Mouse (Mus musculus) embryonic facial prominence, embryonic 13.5 days (tissue): ENCODE measurements around the gene Ntrk2. TPM values are rescaled to one million over a fixed set of nuclear protein-coding genes. Genes with fewer than 3 reads are reported as not detected.
A peak's percentile ranks its signal among the peaks of the same experiment; 100 is the strongest.

Source experiments
- ATAC-seq: fragments of 200-750 bp; cut with Nextera tagmentation; 2 replicates; pipeline ENCODE4 v1.8.0; 2017; ENCODE audit warnings: low read depth; ENCODE audit not compliant: insufficient number of reproducible peaks, insufficient read depth, low FRiP score, low TSS enrichment
- H3K27ac ChIP-seq: fragments of 300-500 bp; sonication (generic); 2 replicates; pipeline ENCODE4 v1.5.1; 2015; ENCODE audit warnings: moderate library complexity, mild to moderate bottlenecking, inconsistent platforms
- H3K27me3 ChIP-seq: fragments of 300-500 bp; sonication (generic); 2 replicates; pipeline ENCODE4 v1.6.1; 2015; ENCODE audit warnings: mild to moderate bottlenecking, inconsistent platforms
- H3K36me3 ChIP-seq: fragments of 300-500 bp; sonication (generic); 2 replicates; pipeline ENCODE4 v1.6.1; 2015; ENCODE audit warnings: mild to moderate bottlenecking, inconsistent platforms
- H3K4me1 ChIP-seq: fragments of 300-500 bp; sonication (generic); 2 replicates; pipeline ENCODE4 v1.6.1; 2015; ENCODE audit warnings: inconsistent platforms
- H3K4me2 ChIP-seq: fragments of 300-500 bp; sonication (generic); 2 replicates; pipeline ENCODE4 v1.6.1; 2015; ENCODE audit warnings: moderate library complexity, mild to moderate bottlenecking, inconsistent platforms
- H3K4me3 ChIP-seq: fragments of 300-500 bp; sonication (generic); 2 replicates; pipeline ENCODE4 v1.5.1; 2015; ENCODE audit warnings: mild to moderate bottlenecking, inconsistent platforms
- H3K9ac ChIP-seq: fragments of 300-500 bp; sonication (generic); 2 replicates; pipeline ENCODE4 v1.6.1; 2015; ENCODE audit warnings: mild to moderate bottlenecking, inconsistent platforms
- H3K9me3 ChIP-seq: fragments of 300-500 bp; sonication (generic); 2 replicates; pipeline ENCODE4 v1.6.1; 2016; ENCODE audit warnings: inconsistent platforms
- WGBS: fragments of 180-500 bp; shearing (Covaris S2); methylation state at CpG from one replicate; pipeline ENCODE4 v1.1.7; 2015; ENCODE audit warnings: mixed read lengths; 5-methylcytosine and 5-hydroxymethylcytosine counted together
- polyA plus RNA-seq: library from polyadenylated mRNA; unstranded; fragments of >200 nt; fragmentation: Nextera tagmentation; extraction: Ambion mirVana; gene quantifications from 2 replicates; pipeline ENCODE4 v1.2.1, GENCODE M21; 2015

Ntrk2 gene
- polyA plus RNA-seq, 1 experiment from 2014 or later = 28.1 TPM

GRCm38 (mm10) chr13:58902313-58902712 lies 95.9 kb downstream of the Ntrk2 start:
- Histone ChIP-seq H3K4me2 (no peak overlapping the region), H3K4me1 (0 out of 2 replicates have a peak, but pooled peaks cover 4% of the 10 kb centered on the region), H3K9ac (no peak overlapping the region), H3K27ac (no peak overlapping the region), H3K9me3 (no peaks in the 10 kb centered on the region), H3K4me3 (no peak overlapping the region), H3K27me3 (no peaks in the 10 kb centered on the region), H3K36me3 (no peaks in the 10 kb centered on the region)
- no peak for ATAC-seq
- 84% methylated on average over 8 of the region's 8 CpGs for WGBS

GRCm38 (mm10) chr13:58904742-58905735 lies 98.7 kb downstream of the Ntrk2 start:
- WGBS = 60% methylated on average over 13 of the region's 13 CpGs
- Histone ChIP-seq H3K36me3 (no peaks in the 10 kb centered on the region), H3K4me3 (no peak overlapping the region), H3K9ac (no peak overlapping the region), H3K27me3 (no peaks in the 10 kb centered on the region), H3K27ac (no peak overlapping the region), H3K9me3 (no peaks in the 10 kb centered on the region), H3K4me1 (0 out of 2 replicates have a peak, but pooled peaks cover 4% of the 10 kb centered on the region), H3K4me2 (no peak overlapping the region)
- ATAC-seq = no peak

- H3K27ac ChIP-seq = no peak overlapping the region
- no peaks in the 10 kb centered on the region for H3K4me1 ChIP-seq
- no peaks in the 10 kb centered on the region for H3K27me3 ChIP-seq
- no peak overlapping the region for H3K4me3 ChIP-seq
- no peak overlapping the region for H3K4me2 ChIP-seq
- H3K9me3 ChIP-seq = no peaks in the 10 kb centered on the region
- ATAC-seq = no peak
- H3K9ac ChIP-seq = no peak overlapping the region
- WGBS = 96% methylated on average over 2 of the region's 2 CpGs
- H3K36me3 ChIP-seq = no peaks in the 10 kb centered on the region
Observed at GRCm38 (mm10) chr13:58911936-58912335, 105.6 kb downstream of the Ntrk2 start.

- Histone ChIP-seq H3K4me1 (no peaks in the 10 kb centered on the region), H3K4me3 (no peak overlapping the region), H3K9ac (no peak overlapping the region), H3K9me3 (no peaks in the 10 kb centered on the region), H3K36me3 (no peaks in the 10 kb centered on the region), H3K27ac (no peak overlapping the region), H3K27me3 (no peaks in the 10 kb centered on the region), H3K4me2 (no peak overlapping the region)
- peak; percentile 72 for ATAC-seq
Observed at GRCm38 (mm10) chr13:58912559-58912958, 106.2 kb downstream of the Ntrk2 start.

GRCm38 (mm10) chr13:58914061-58914814 lies 107.9 kb downstream of the Ntrk2 start:
- ATAC-seq = no peak
- H3K4me3 ChIP-seq = no peak overlapping the region
- no peaks in the 10 kb centered on the region for H3K27me3 ChIP-seq
- H3K9me3 ChIP-seq = no peaks in the 10 kb centered on the region
- no peak overlapping the region for H3K9ac ChIP-seq
- no peak overlapping the region for H3K27ac ChIP-seq
- 73% methylated on average over 6 of the region's 6 CpGs for WGBS
- H3K4me2 ChIP-seq = no peak overlapping the region
- no peaks in the 10 kb centered on the region for H3K4me1 ChIP-seq
- no peaks in the 10 kb centered on the region for H3K36me3 ChIP-seq

- Histone ChIP-seq H3K4me3 (no peak overlapping the region), H3K4me2 (no peak overlapping the region), H3K9ac (no peak overlapping the region), H3K27ac (no peak overlapping the region), H3K27me3 (no peaks in the 10 kb centered on the region), H3K4me1 (no peaks in the 10 kb centered on the region), H3K9me3 (no peaks in the 10 kb centered on the region), H3K36me3 (no peaks in the 10 kb centered on the region)
- 97% methylated on average over 2 of the region's 2 CpGs for WGBS
- ATAC-seq = no peak
Observed at GRCm38 (mm10) chr13:58916348-58916747, 110.0 kb downstream of the Ntrk2 start.

- Histone ChIP-seq H3K9ac (no peak overlapping the region), H3K4me3 (no peak overlapping the region), H3K27ac (no peak overlapping the region), H3K9me3 (no peaks in the 10 kb centered on the region), H3K4me1 (no peaks in the 10 kb centered on the region; the same call in 1 of the 2 replicates), H3K36me3 (no peaks in the 10 kb centered on the region), H3K4me2 (no peak overlapping the region), H3K27me3 (no peaks in the 10 kb centered on the region)
- ATAC-seq = no peak
- WGBS = 88% methylated on average over 7 of the region's 7 CpGs
Observed at GRCm38 (mm10) chr13:58920241-58920640, 113.9 kb downstream of the Ntrk2 start.

GRCm38 (mm10) chr13:58921255-58921654 lies 114.9 kb downstream of the Ntrk2 start:
- Histone ChIP-seq H3K27me3 (no peaks in the 10 kb centered on the region), H3K4me2 (no peak overlapping the region), H3K4me1 (no peaks in the 10 kb centered on the region; the same call in 1 of the 2 replicates), H3K4me3 (no peak overlapping the region), H3K27ac (no peak overlapping the region), H3K9ac (no peak overlapping the region), H3K36me3 (no peaks in the 10 kb centered on the region), H3K9me3 (no peaks in the 10 kb centered on the region)
- no peak for ATAC-seq
- WGBS = 54% methylated on average over 3 of the region's 3 CpGs

GRCm38 (mm10) chr13:58921705-58922104 lies 115.3 kb downstream of the Ntrk2 start:
- Histone ChIP-seq H3K36me3 (no peaks in the 10 kb centered on the region), H3K27ac (no peak overlapping the region), H3K9ac (no peak overlapping the region), H3K4me2 (no peak overlapping the region), H3K4me3 (no peak overlapping the region), H3K27me3 (no peaks in the 10 kb centered on the region), H3K9me3 (no peaks in the 10 kb centered on the region), H3K4me1 (no peaks in the 10 kb centered on the region; the same call in 1 of the 2 replicates)
- ATAC-seq = no peak
- 83% methylated on average over 10 of the region's 10 CpGs for WGBS

GRCm38 (mm10) chr13:58922174-58922573 lies 115.8 kb downstream of the Ntrk2 start:
- ATAC-seq = no peak
- H3K9ac ChIP-seq = no peak overlapping the region
- H3K36me3 ChIP-seq = no peaks in the 10 kb centered on the region
- H3K4me2 ChIP-seq = no peak overlapping the region
- H3K27me3 ChIP-seq = no peaks in the 10 kb centered on the region
- no peak overlapping the region for H3K4me3 ChIP-seq
- WGBS = 86% methylated on average over 15 of the region's 15 CpGs
- H3K27ac ChIP-seq = no peak overlapping the region
- no peaks in the 10 kb centered on the region; the same call in 1 of the 2 replicates for H3K4me1 ChIP-seq
- H3K9me3 ChIP-seq = no peaks in the 10 kb centered on the region

GRCm38 (mm10) chr13:58923496-58923895 lies 117.1 kb downstream of the Ntrk2 start:
- no peak overlapping the region for H3K4me3 ChIP-seq
- no peak for ATAC-seq
- no peaks in the 10 kb centered on the region for H3K27me3 ChIP-seq
- H3K9ac ChIP-seq = no peak overlapping the region
- H3K27ac ChIP-seq = no peak overlapping the region
- H3K4me1 ChIP-seq = no peaks in the 10 kb centered on the region; the same call in 1 of the 2 replicates
- no peaks in the 10 kb centered on the region for H3K36me3 ChIP-seq
- no peaks in the 10 kb centered on the region for H3K9me3 ChIP-seq
- no peak overlapping the region for H3K4me2 ChIP-seq
- WGBS = 82% methylated on average over 7 of the region's 7 CpGs
